ENCODE assay signal across 17 mouse cellular contexts in the genomic region with DNA sequence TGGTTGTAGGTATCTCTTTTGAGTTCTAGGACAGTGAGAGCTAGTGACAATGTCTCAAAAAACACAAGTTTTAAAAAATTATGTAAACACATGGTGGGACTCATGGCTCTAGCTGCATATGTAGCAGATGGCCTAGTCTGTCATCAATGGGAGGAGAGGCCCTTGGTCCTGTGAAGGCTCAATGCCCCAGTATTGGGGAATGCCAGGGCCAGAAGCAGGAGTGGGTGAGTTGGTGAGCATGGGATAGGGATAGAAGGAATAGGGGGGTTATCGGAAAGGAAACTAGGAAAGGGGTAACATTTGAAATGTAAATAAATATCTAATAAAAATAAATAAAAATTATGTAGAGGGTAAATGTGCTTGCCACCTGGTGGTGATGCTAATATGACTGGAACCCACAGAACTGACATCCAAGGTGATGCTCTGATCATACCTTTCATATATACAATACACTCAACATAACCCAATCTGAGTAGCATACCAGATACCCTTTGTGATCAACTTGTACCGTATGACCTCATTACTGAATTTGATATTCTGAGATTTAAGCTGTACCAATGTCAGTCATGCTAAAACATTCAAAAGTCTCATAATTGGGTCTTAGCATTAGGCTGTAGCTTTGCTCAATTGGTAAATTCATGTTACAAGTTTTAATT. TPM values are rescaled to one million over a fixed set of nuclear protein-coding genes. Genes with fewer than 3 reads are reported as not detected.
DNase-seq lines count a peak whose midpoint lies in the region; ATAC-seq and TF ChIP-seq lines count a peak whose summit lies in the region.
"Had no signal": no experiment of that assay in that cellular context is flagged by ENCODE, and none has a peak within 500 bp of the region (broad histone marks: within the 10 kb centered on the region; RNA-seq: fewer than 3 reads in every experiment).

No protein-coding gene starts in this region.

- peak; percentile 56 for DNase-seq in heart, adult 11 months
- DNase-seq in heart, adult 18-20 months = no peak
- DNase-seq in layer of hippocampus, adult 2 months (ENCODE audit: low spot score in 2 of 2) = no peak
- DNase-seq in layer of hippocampus, adult 11-12 months (ENCODE audit: low spot score) = no peak
- DNase-seq in Patski (ENCODE audit: low read depth, low spot score) = no peak
- DNase-seq in right cerebral cortex, postnatal 10 days (ENCODE audit: low spot score in 2 of 2) = no peak
- DNase-seq: adrenal gland, postnatal 25 days; cerebellum, adult 18-20 months; cerebellum, postnatal 36 days; gastrocnemius, postnatal 10 days; kidney, adult 11 months; layer of hippocampus, postnatal 36 days; thymus, postnatal 36 days had no signal

- CTCF ChIA-PET in Patski (lab: Charles Lee) = interaction anchor here (0.9 to 2.2 kb wide), 4 partner anchors 8 to 15 kb away, joined by 3 to 10 read pairs (median 5); no protein-coding TSS in a partner anchor

- no peak overlapping the region for H3K4me3 ChIP-seq in layer of hippocampus, adult 2 months
- H3K4me3 ChIP-seq in intestine, postnatal 0 days (ENCODE audit: low read depth, low read length) = no peak overlapping the region
- H3K4me3 ChIP-seq: heart, embryonic 13.5 days; megakaryocyte, embryonic 14.5 days had no signal

- peaks cover 52% of the 10 kb centered on the region for H3K36me3 ChIP-seq in intestine, postnatal 0 days (ENCODE audit: control insufficient read depth, insufficient read depth)

- TF ChIP-seq CTCF in layer of hippocampus, adult 2 months (conservative IDR thresholded peaks at IDR 0.05) = peak; percentile 21
- TF ChIP-seq CTCF in Patski (IDR thresholded peaks at IDR 0.05) = peak; percentile 24
- TF ChIP-seq CTCF in intestine, postnatal 0 days (IDR thresholded peaks at IDR 0.05; ENCODE audit: low read depth) = no peak

- no peak overlapping the region for H3K9ac ChIP-seq in intestine, postnatal 0 days (ENCODE audit: low read depth, low read length)
- H3K9ac ChIP-seq: heart, embryonic 13.5 days had no signal

- no peak overlapping the region for H3K4me2 ChIP-seq in intestine, postnatal 0 days (replicated peaks; ENCODE audit: low read depth)
- H3K4me2 ChIP-seq: heart, embryonic 13.5 days had no signal

- in situ Hi-C loops in Patski (cut with MboI; ENCODE audit: low pct_unique_long_range_greater_than_20kb) = loop anchor here (25.0 kb wide), 1 partner anchor 1958 kb away; the partner anchor contains the start of gene Gmps

- WGBS in intestine, postnatal 0 days = 92% methylated on average over 2 of the region's 2 CpGs

- POLR2A ChIA-PET in Patski (lab: Charles Lee) = interaction anchor here (0.7 to 1.3 kb wide), 3 partner anchors 12 to 16 kb away, joined by 4 to 9 read pairs (median 8); partner anchors contain the start of gene Ccnl1

- H3K27ac ChIP-seq in layer of hippocampus, adult 2 months = no peak overlapping the region
- no peak overlapping the region for H3K27ac ChIP-seq in intestine, postnatal 0 days (ENCODE audit: low read depth, low read length)
- H3K27ac ChIP-seq: heart, embryonic 13.5 days had no signal

- no peak for ATAC-seq in Patski
- ATAC-seq in intestine, postnatal 0 days = peak; percentile 25; the same call in 1 of the 2 replicates
- ATAC-seq: lung, postnatal 0 days had no signal

- no peaks in the 10 kb centered on the region for H3K27me3 ChIP-seq in Patski
- no peaks in the 10 kb centered on the region for H3K27me3 ChIP-seq in intestine, postnatal 0 days (replicated peaks; ENCODE audit: control insufficient read depth, insufficient read depth, low read length)
- H3K27me3 ChIP-seq: heart, embryonic 13.5 days; megakaryocyte, embryonic 14.5 days had no signal

- no peaks in the 10 kb centered on the region for H3K9me3 ChIP-seq in intestine, postnatal 0 days (ENCODE audit: control insufficient read depth)
- H3K9me3 ChIP-seq: heart, embryonic 13.5 days; megakaryocyte, embryonic 14.5 days had no signal

- H3K4me1 ChIP-seq in intestine, postnatal 0 days (replicated peaks; ENCODE audit: control insufficient read depth, insufficient read depth, low read length) = no peaks in the 10 kb centered on the region

RNA-seq across cellular contexts. Expression of gene Ccnl1, which starts 12.6 kb away (rescaled TPM):
- total RNA-seq in heart, adult 18-20 months (2021) = 10 to 100 TPM; 14.7 to 20.8 TPM
- total RNA-seq in layer of hippocampus, adult 2 months (2021) = 10 to 100 TPM; 66.2 to 66.8 TPM
- 92.3 TPM for polyA plus RNA-seq in Patski (2021)
- polyA plus RNA-seq in intestine, postnatal 0 days (2015; fragmentation: Nextera tagmentation; extraction: Ambion mirVana) = 47.6 and 52.8 TPM in 2 replicates
